Mouse (Mus musculus) intestine, embryonic 14.5 days (tissue): ENCODE measurements around the gene Enthd1. TPM values are rescaled to one million over a fixed set of nuclear protein-coding genes. Genes with fewer than 3 reads are reported as not detected.
A peak's percentile ranks its signal among the peaks of the same experiment; 100 is the strongest.

Source experiments
- ATAC-seq: fragments of 200-750 bp; cut with Nextera tagmentation; replicated peaks from 2 replicates; pipeline ENCODE4 v1.8.0; 2017; ENCODE audit warnings: low read depth, moderate number of reproducible peaks, moderate TSS enrichment, moderate library complexity; ENCODE audit not compliant: low FRiP score, low TSS enrichment
- DNase-seq: peaks from one replicate; pipeline ENCODE4 v3.0.0-alpha.2; 2018; ENCODE audit warnings: low spot score
- H3K27ac ChIP-seq: fragments of 300-500 bp; sonication (generic); 2 replicates; pipeline ENCODE4 v1.5.1; 2014; ENCODE audit warnings: low read depth, mild to moderate bottlenecking, control low read depth
- H3K27me3 ChIP-seq: fragments of 300-500 bp; sonication (generic); replicated peaks from 2 replicates; pipeline ENCODE4 v1.6.1; 2014; ENCODE audit warnings: low read length, control low read depth; ENCODE audit not compliant: control insufficient read depth, insufficient read depth
- H3K36me3 ChIP-seq: fragments of 300-500 bp; sonication (generic); 2 replicates; pipeline ENCODE4 v1.6.1; 2014; ENCODE audit warnings: low read length, control low read depth; ENCODE audit not compliant: control insufficient read depth, insufficient read depth
- H3K4me1 ChIP-seq: fragments of 300-500 bp; sonication (generic); replicated peaks from 2 replicates; pipeline ENCODE4 v1.6.1; 2014; ENCODE audit warnings: low read length, control low read depth, mixed read lengths; ENCODE audit not compliant: control insufficient read depth, insufficient read depth
- H3K4me2 ChIP-seq: fragments of 300-500 bp; sonication (generic); 2 replicates; pipeline ENCODE4 v1.6.1; 2014; ENCODE audit warnings: low read length
- H3K4me3 ChIP-seq: fragments of 300-500 bp; sonication (generic); 2 replicates; pipeline ENCODE4 v1.5.1; 2014; ENCODE audit warnings: low read depth, low read length, control low read depth, mixed read lengths
- H3K9ac ChIP-seq: fragments of 300-500 bp; sonication (generic); 2 replicates; pipeline ENCODE4 v1.6.1; 2014; ENCODE audit warnings: mild to moderate bottlenecking, low read length
- H3K9me3 ChIP-seq: fragments of 300-500 bp; sonication (generic); 2 replicates; pipeline ENCODE4 v1.6.1; 2016; ENCODE audit warnings: low read length, control low read depth; ENCODE audit not compliant: control insufficient read depth
- WGBS: fragments of 180-500 bp; shearing (Covaris S2); extraction: QIAGEN DNeasy Blood & Tissue Kit; methylation state at CpG from one replicate; pipeline ENCODE4 v1.1.7; 2014; 5-methylcytosine and 5-hydroxymethylcytosine counted together
- polyA plus RNA-seq: library from polyadenylated mRNA; unstranded; fragments of >200 nt; fragmentation: Nextera tagmentation; extraction: Ambion mirVana; gene quantifications from 2 replicates; pipeline ENCODE4 v1.2.1, GENCODE M21; 2014

The Enthd1 gene
- polyA plus RNA-seq, 1 experiment from 2014 or later: not detected

- no peak overlapping the region for H3K4me2 ChIP-seq
- no peak overlapping the region for H3K4me3 ChIP-seq
- ATAC-seq: no peak
- no peak for DNase-seq
- 53% methylated on average over 1 of the region's 1 CpGs for WGBS
- H3K36me3 ChIP-seq: no peaks in the 10 kb centered on the region
- no peaks in the 10 kb centered on the region for H3K9me3 ChIP-seq
- H3K4me1 ChIP-seq: no peaks in the 10 kb centered on the region
- no peak overlapping the region for H3K9ac ChIP-seq
- H3K27me3 ChIP-seq: no peaks in the 10 kb centered on the region
- H3K27ac ChIP-seq: peak overlapping the region; percentile 29; the same call in 1 of the 2 replicates
These were observed 157.1 kb downstream of the Enthd1 start for GRCm38 (mm10) chr15:80407873-80408272.

Other genes starting within 250 kb of the Enthd1 start
- gene Grap2, start 7.4 kb upstream of the Enthd1 start, polyA plus RNA-seq: 0.42 and 0.80 TPM in 2 replicates
- 6.3 and 6.6 TPM in 2 replicates for gene Fam83f, start 106.7 kb upstream of the Enthd1 start, polyA plus RNA-seq
- 16.3 and 19.2 TPM in 2 replicates for gene Tnrc6b, start 146.2 kb upstream of the Enthd1 start, polyA plus RNA-seq